Mouse (Mus musculus): Measurements from ENCODE around the gene Faf1. TPM values are rescaled to one million over a fixed set of nuclear protein-coding genes. Genes with fewer than 3 reads are reported as not detected.

Gene Faf1
- total RNA-seq, 1 experiment = 52.3 TPM

GRCm38 (mm10) chr4:109665101-109665981 lies 11.0 kb upstream of the Faf1 start:
- peak overlapping the region; percentile 74 to 78 for H3K4me3 ChIP-seq (ENCODE audit: insufficient read depth in 1 of 2, low read depth in 1 of 2, low read length in 2 of 2, poor library complexity in 1 of 2, severe bottlenecking in 1 of 2)
- H3K4me1 ChIP-seq (ENCODE audit: control insufficient read depth in 2 of 2, insufficient read depth in 2 of 2, low read length in 2 of 2, poor library complexity in 1 of 2) = no peaks in the 10 kb centered on the region
- no peaks in the 10 kb centered on the region for H3K36me3 ChIP-seq (ENCODE audit: control insufficient read depth, insufficient read depth, low read length, poor library complexity, severe bottlenecking)
- no peak for TF ChIP-seq HCFC1 (IDR thresholded peaks at IDR 0.05; ENCODE audit: borderline replicate concordance, insufficient read depth, low read length)
- no peak for TF ChIP-seq ZNF384 (IDR thresholded peaks at IDR 0.05; ENCODE audit: low read depth, low read length)
- no peak for TF ChIP-seq MAFK (IDR thresholded peaks at IDR 0.05; ENCODE audit: insufficient read depth, low read depth, low read length)
- no peak for TF ChIP-seq CHD2 (IDR thresholded peaks at IDR 0.05; ENCODE audit: low read depth, low read length)
- TF ChIP-seq ZC3H11A (IDR thresholded peaks at IDR 0.05; ENCODE audit: borderline replicate concordance, low read depth, low read length) = no peak
- in situ Hi-C loops (cut with MboI; ENCODE audit: low sequenced_read_pairs in 2 of 2, unreplicated experiment in 2 of 2) = no loop called here
- no peaks in the 10 kb centered on the region for H3K9me3 ChIP-seq (ENCODE audit: control insufficient read depth, insufficient read depth, low read depth, low read length)
- peak overlapping the region; percentile 52 for H3K9ac ChIP-seq (ENCODE audit: insufficient read depth, low read depth, low read length, poor library complexity, severe bottlenecking)
- no peak overlapping the region for H3K27ac ChIP-seq (ENCODE audit: insufficient read depth, low read depth, low read length, poor library complexity, severe bottlenecking)
- DNase-seq (ENCODE audit: low read depth, low spot score) = peak; percentile 26

DNA sequence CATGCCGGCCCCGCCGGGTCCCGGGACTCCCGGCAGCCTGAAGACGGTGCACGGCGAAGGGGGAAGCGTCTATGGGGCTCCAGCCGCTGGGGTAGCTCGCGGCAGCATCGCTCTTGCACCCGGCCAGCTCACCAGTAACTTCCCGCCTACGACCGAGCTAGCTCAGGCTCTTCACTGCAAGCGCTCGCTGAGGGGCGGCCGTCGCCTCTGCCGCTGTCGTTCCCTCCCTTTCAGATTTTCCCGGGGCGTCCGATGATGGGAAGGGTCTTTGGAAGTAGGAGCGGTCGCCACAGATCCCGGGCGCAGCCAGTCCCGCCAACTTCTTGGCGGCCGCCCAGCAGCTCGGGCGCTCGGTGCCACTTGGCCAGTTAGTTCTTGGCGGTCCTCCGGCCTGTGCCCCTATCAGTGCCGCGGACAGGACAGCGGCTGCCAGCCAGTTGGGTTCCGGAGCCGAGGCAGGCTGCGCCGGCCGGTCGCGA lies 10.4 kb upstream of the Faf1 start:
- in situ Hi-C loops (cut with MboI; ENCODE audit: low sequenced_read_pairs in 2 of 2, unreplicated experiment in 2 of 2) = no loop called here
- Histone ChIP-seq H3K4me3 (ENCODE audit: insufficient read depth in 1 of 2, low read depth in 1 of 2, low read length in 2 of 2, poor library complexity in 1 of 2, severe bottlenecking in 1 of 2) (peak overlapping the region; percentile 74 to 78), H3K9ac (ENCODE audit: insufficient read depth, low read depth, low read length, poor library complexity, severe bottlenecking) (peak overlapping the region; percentile 52), H3K36me3 (ENCODE audit: control insufficient read depth, insufficient read depth, low read length, poor library complexity, severe bottlenecking) (no peaks in the 10 kb centered on the region), H3K9me3 (ENCODE audit: control insufficient read depth, insufficient read depth, low read depth, low read length) (no peaks in the 10 kb centered on the region), H3K27ac (ENCODE audit: insufficient read depth, low read depth, low read length, poor library complexity, severe bottlenecking) (no peak overlapping the region), H3K4me1 (ENCODE audit: control insufficient read depth in 2 of 2, insufficient read depth in 2 of 2, low read length in 2 of 2, poor library complexity in 1 of 2) (no peaks in the 10 kb centered on the region)
- TF ChIP-seq ZC3H11A (IDR thresholded peaks at IDR 0.05; ENCODE audit: borderline replicate concordance, low read depth, low read length) = no peak
- TF ChIP-seq HCFC1 (IDR thresholded peaks at IDR 0.05; ENCODE audit: borderline replicate concordance, insufficient read depth, low read length) = no peak
- no peak for TF ChIP-seq ZNF384 (IDR thresholded peaks at IDR 0.05; ENCODE audit: low read depth, low read length)
- TF ChIP-seq CHD2 (IDR thresholded peaks at IDR 0.05; ENCODE audit: low read depth, low read length) = no peak
- no peak for TF ChIP-seq MAFK (IDR thresholded peaks at IDR 0.05; ENCODE audit: insufficient read depth, low read depth, low read length)
- peak; percentile 31 for DNase-seq (ENCODE audit: low read depth, low spot score)

GRCm38 (mm10) chr4:109666461-109667269 lies 9.7 kb upstream of the Faf1 start, which contains the start of gene Cdkn2c:
TSS of gene Cdkn2c (minus strand) at chr4:109667189.
- peak; percentile 63 for DNase-seq (ENCODE audit: low read depth, low spot score)
- H3K27ac ChIP-seq (ENCODE audit: insufficient read depth, low read depth, low read length, poor library complexity, severe bottlenecking) = no peak within 1 kb of the TSS
- TF ChIP-seq MAFK (IDR thresholded peaks at IDR 0.05; ENCODE audit: insufficient read depth, low read depth, low read length) (no peak), CHD2 (IDR thresholded peaks at IDR 0.05; ENCODE audit: low read depth, low read length) (no peak), ZNF384 (IDR thresholded peaks at IDR 0.05; ENCODE audit: low read depth, low read length) (no peak), ZC3H11A (IDR thresholded peaks at IDR 0.05; ENCODE audit: borderline replicate concordance, low read depth, low read length) (no peak), HCFC1 (IDR thresholded peaks at IDR 0.05; ENCODE audit: borderline replicate concordance, insufficient read depth, low read length) (0 out of 2 replicates have a peak, but pooled peaks have one; percentile 17)
- in situ Hi-C loops (cut with MboI; ENCODE audit: low sequenced_read_pairs in 2 of 2, unreplicated experiment in 2 of 2) = no loop called here
- H3K4me1 ChIP-seq (ENCODE audit: control insufficient read depth in 2 of 2, insufficient read depth in 2 of 2, low read length in 2 of 2, poor library complexity in 1 of 2) = no peaks in the 10 kb centered on the region
- no peaks in the 10 kb centered on the region for H3K9me3 ChIP-seq (ENCODE audit: control insufficient read depth, insufficient read depth, low read depth, low read length)
- peak within 1 kb of the TSS; percentile 74 to 78 for H3K4me3 ChIP-seq (ENCODE audit: insufficient read depth in 1 of 2, low read depth in 1 of 2, low read length in 2 of 2, poor library complexity in 1 of 2, severe bottlenecking in 1 of 2)
- peak within 1 kb of the TSS; percentile 84 for H3K9ac ChIP-seq (ENCODE audit: insufficient read depth, low read depth, low read length, poor library complexity, severe bottlenecking)
- no peaks in the 10 kb centered on the region for H3K36me3 ChIP-seq (ENCODE audit: control insufficient read depth, insufficient read depth, low read length, poor library complexity, severe bottlenecking)

GRCm38 (mm10) chr4:109667518-109667917 lies 8.9 kb upstream of the Faf1 start:
- H3K36me3 ChIP-seq (ENCODE audit: control insufficient read depth, insufficient read depth, low read length, poor library complexity, severe bottlenecking) = no peaks in the 10 kb centered on the region
- peak overlapping the region in 1 of 2 experiments; percentile 78; a peak in 1 of 4 replicates for H3K4me3 ChIP-seq (ENCODE audit: insufficient read depth in 1 of 2, low read depth in 1 of 2, low read length in 2 of 2, poor library complexity in 1 of 2, severe bottlenecking in 1 of 2)
- in situ Hi-C loops (cut with MboI; ENCODE audit: low sequenced_read_pairs in 2 of 2, unreplicated experiment in 2 of 2) = no loop called here
- no peaks in the 10 kb centered on the region for H3K4me1 ChIP-seq (ENCODE audit: control insufficient read depth in 2 of 2, insufficient read depth in 2 of 2, low read length in 2 of 2, poor library complexity in 1 of 2)
- no peak for DNase-seq (ENCODE audit: low read depth, low spot score)
- no peak overlapping the region for H3K27ac ChIP-seq (ENCODE audit: insufficient read depth, low read depth, low read length, poor library complexity, severe bottlenecking)
- H3K9ac ChIP-seq (ENCODE audit: insufficient read depth, low read depth, low read length, poor library complexity, severe bottlenecking) = no peak overlapping the region
- H3K9me3 ChIP-seq (ENCODE audit: control insufficient read depth, insufficient read depth, low read depth, low read length) = no peaks in the 10 kb centered on the region
- TF ChIP-seq ZNF384 (IDR thresholded peaks at IDR 0.05; ENCODE audit: low read depth, low read length) (no peak), HCFC1 (IDR thresholded peaks at IDR 0.05; ENCODE audit: borderline replicate concordance, insufficient read depth, low read length) (no peak), MAFK (IDR thresholded peaks at IDR 0.05; ENCODE audit: insufficient read depth, low read depth, low read length) (no peak), CHD2 (IDR thresholded peaks at IDR 0.05; ENCODE audit: low read depth, low read length) (no peak)
